In genomic region chr19:53482527-53482926, GRCm38 (mm10) we compare ENCODE assay signal across 34 mouse cellular contexts. TPM values are rescaled to one million over a fixed set of nuclear protein-coding genes. Genes with fewer than 3 reads are reported as not detected.
DNase-seq lines count a peak whose midpoint lies in the region; ATAC-seq and TF ChIP-seq lines count a peak whose summit lies in the region.
"Had no signal": no experiment of that assay in that cellular context is flagged by ENCODE, and none has a peak within 500 bp of the region (broad histone marks: within the 10 kb centered on the region; RNA-seq: fewer than 3 reads in every experiment).

No protein-coding gene starts in this region.

- 44% methylated on average over 5 of the region's 5 CpGs for WGBS in cerebellum, adult 2 months
- 61% methylated on average over 5 of the region's 5 CpGs for WGBS in kidney, postnatal 0 days

- ATAC-seq in kidney, postnatal 0 days (replicated peaks; ENCODE audit: low FRiP score, low read depth), result no peak; the same call in 1 of the 2 replicates
- no peak for ATAC-seq in megakaryocyte progenitor cell, adult 5-6 weeks (replicated peaks; ENCODE audit: poor library complexity)
- ATAC-seq: forebrain, embryonic 15.5 days; intestine, embryonic 16.5 days had no signal

- no peak overlapping the region for H3K4me2 ChIP-seq in kidney, postnatal 0 days (ENCODE audit: low read length)
- H3K4me2 ChIP-seq: embryonic facial prominence, embryonic 15.5 days; forebrain, embryonic 15.5 days; heart, embryonic 15.5 days; hindbrain, embryonic 13.5 days; limb, embryonic 12.5 days; liver, embryonic 15.5 days; lung, embryonic 15.5 days; neural tube, embryonic 13.5 days; stomach, embryonic 15.5 days had no signal

- peaks cover 12% of the 10 kb centered on the region for H3K4me1 ChIP-seq in cerebellum, adult 2 months (ENCODE audit: control insufficient read depth, insufficient read depth, low read length)
- H3K4me1 ChIP-seq in kidney, postnatal 0 days (replicated peaks; ENCODE audit: insufficient read depth, low read length), result no peaks in the 10 kb centered on the region
- H3K4me1 ChIP-seq: embryonic facial prominence, embryonic 15.5 days; forebrain, embryonic 15.5 days; hindbrain, embryonic 13.5 days; limb, embryonic 12.5 days; neural tube, embryonic 13.5 days; stomach, embryonic 15.5 days had no signal

- peak overlapping the region; percentile 52 for H3K27ac ChIP-seq in cerebellum, adult 2 months (ENCODE audit: insufficient read depth, low read length)
- H3K27ac ChIP-seq in kidney, postnatal 0 days, result no peak overlapping the region
- H3K27ac ChIP-seq: embryonic facial prominence, embryonic 10.5 days; embryonic facial prominence, embryonic 15.5 days; forebrain, embryonic 10.5 days; forebrain, embryonic 15.5 days; gastrocnemius, adult 2 months; heart, adult 2 months; heart, embryonic 15.5 days; hindbrain, embryonic 13.5 days; left cerebral cortex, adult 2 months; limb, embryonic 12.5 days; liver, embryonic 15.5 days; lung, embryonic 15.5 days; macrophage; neural tube, embryonic 13.5 days; stomach, embryonic 15.5 days had no signal

- peak in 1 of 2 experiments; percentile 58 for DNase-seq in cerebellum, adult 2 months
- DNase-seq in cerebellum, adult 8-10 months, result no peak
- DNase-seq in kidney, postnatal 0 days (ENCODE audit: low spot score), result peak; percentile 76
- no peak for DNase-seq in kidney, postnatal 14 days
- DNase-seq in R1 (ENCODE audit: low read depth, low spot score), result peak; percentile 74
- peak; percentile 27 for DNase-seq in fibroblast of lung, adult 2 months (ENCODE audit: low read depth)
- DNase-seq in kidney, adult 8-10 months, result no peak
- DNase-seq: adrenal gland, adult 8-10 months; cerebellum, adult 11 months; cerebellum, postnatal 14 days; gastrocnemius, adult 2 months; gastrocnemius, postnatal 36 days; heart, adult 2 months; heart, postnatal 4 days; kidney, adult 9 months; kidney, postnatal 25 days; retina, postnatal 1 day; right cerebral cortex, postnatal 25 days had no signal

- H3K27me3 ChIP-seq in cerebellum, adult 2 months (ENCODE audit: control insufficient read depth, insufficient read depth, low read length), result no peaks in the 10 kb centered on the region
- H3K27me3 ChIP-seq in kidney, postnatal 0 days (ENCODE audit: insufficient read depth, low read length), result no peaks in the 10 kb centered on the region
- H3K27me3 ChIP-seq: embryonic facial prominence, embryonic 15.5 days; forebrain, embryonic 15.5 days; heart, embryonic 15.5 days; hindbrain, embryonic 13.5 days; limb, embryonic 12.5 days; liver, embryonic 15.5 days; lung, embryonic 15.5 days; neural tube, embryonic 13.5 days; stomach, embryonic 15.5 days had no signal

- TF ChIP-seq CTCF in cerebellum, adult 2 months (IDR thresholded peaks at IDR 0.05; ENCODE audit: borderline replicate concordance, insufficient read depth, low read depth, low read length), result no peak
- no peak for TF ChIP-seq CTCF in kidney, postnatal 0 days (IDR thresholded peaks at IDR 0.05; ENCODE audit: low read depth)

- no peaks in the 10 kb centered on the region for H3K9me3 ChIP-seq in kidney, postnatal 0 days (replicated peaks; ENCODE audit: low read length)
- H3K9me3 ChIP-seq: embryonic facial prominence, embryonic 10.5 days; embryonic facial prominence, embryonic 15.5 days; forebrain, embryonic 10.5 days; forebrain, embryonic 15.5 days; G1E; heart, embryonic 15.5 days; hindbrain, embryonic 13.5 days; limb, embryonic 12.5 days; liver, embryonic 15.5 days; lung, embryonic 15.5 days; neural tube, embryonic 13.5 days; stomach, embryonic 15.5 days had no signal

- H3K9ac ChIP-seq in kidney, postnatal 0 days (ENCODE audit: low read depth, low read length), result no peak overlapping the region
- H3K9ac ChIP-seq: embryonic facial prominence, embryonic 15.5 days; forebrain, embryonic 15.5 days; heart, embryonic 15.5 days; hindbrain, embryonic 13.5 days; limb, embryonic 12.5 days; liver, embryonic 15.5 days; lung, embryonic 15.5 days; neural tube, embryonic 13.5 days; stomach, embryonic 15.5 days had no signal

- no peak overlapping the region for H3K4me3 ChIP-seq in cerebellum, adult 2 months (replicated peaks; ENCODE audit: insufficient read depth, low read depth, low read length)
- H3K4me3 ChIP-seq in kidney, postnatal 0 days (replicated peaks; ENCODE audit: low read depth, low read length), result no peak overlapping the region
- H3K4me3 ChIP-seq: embryonic facial prominence, embryonic 10.5 days; embryonic facial prominence, embryonic 15.5 days; forebrain, embryonic 10.5 days; forebrain, embryonic 15.5 days; gastrocnemius, adult 2 months; heart, adult 2 months; heart, embryonic 15.5 days; hindbrain, embryonic 13.5 days; left cerebral cortex, adult 2 months; limb, embryonic 12.5 days; liver, embryonic 15.5 days; lung, embryonic 15.5 days; neural tube, embryonic 13.5 days; stomach, embryonic 15.5 days had no signal

- TF ChIP-seq POLR2A in cerebellum, adult 2 months (IDR thresholded peaks at IDR 0.05; ENCODE audit: borderline replicate concordance, insufficient read depth, low read length), result no peak

- no peaks in the 10 kb centered on the region for H3K36me3 ChIP-seq in kidney, postnatal 0 days (ENCODE audit: insufficient read depth, low read length)
- H3K36me3 ChIP-seq: embryonic facial prominence, embryonic 10.5 days; embryonic facial prominence, embryonic 15.5 days; forebrain, embryonic 10.5 days; forebrain, embryonic 15.5 days; G1E; heart, embryonic 15.5 days; hindbrain, embryonic 13.5 days; limb, embryonic 12.5 days; liver, embryonic 15.5 days; lung, embryonic 15.5 days; neural tube, embryonic 13.5 days; stomach, embryonic 15.5 days had no signal

RNA-seq across cellular contexts. Expression of gene Dusp5, which starts 46.4 kb away (rescaled TPM):
- polyA plus RNA-seq in cerebellum, adult 2 months (2012; rRNA removed), result 80.4 and 87.9 TPM in 2 replicates
- polyA plus RNA-seq in kidney, postnatal 0 days (2015; fragmentation: Nextera tagmentation; extraction: Ambion mirVana), result 8.1 and 8.7 TPM in 2 replicates
- 6.8 and 7.1 TPM in 2 replicates for total RNA-seq in megakaryocyte progenitor cell, adult 5-6 weeks (2015)
- total RNA-seq in megakaryocyte progenitor cell, adult 5-6 weeks (2017), result 3.4 and 6.0 TPM in 2 replicates

Comparison
In these comparisons a context has a peak if more than half of its experiments do, and no peak if none do; other contexts are left out.
1. DNase-seq: peak in kidney, postnatal 0 days (single experiment), R1 (single experiment) and fibroblast of lung, adult 2 months (single experiment); none in cerebellum, adult 8-10 months (single experiment), kidney, postnatal 14 days (single experiment) and kidney, adult 8-10 months (0 of 2).